Mouse (Mus musculus) forebrain, embryonic 12.5 days (tissue): ENCODE data around the gene Gm10160. TPM values are rescaled to one million over a fixed set of nuclear protein-coding genes. Genes with fewer than 3 reads are reported as not detected.

Source experiments
- ATAC-seq: fragments of 200-750 bp; cut with Nextera tagmentation; 2 replicates; pipeline ENCODE4 v1.8.0; 2017; ENCODE audit warnings: moderate TSS enrichment; ENCODE audit not compliant: low FRiP score
- H3K27ac ChIP-seq: fragments of 300-500 bp; sonication (generic); 2 replicates; pipeline ENCODE4 v1.5.1; 2016; ENCODE audit warnings: mild to moderate bottlenecking
- H3K27me3 ChIP-seq: fragments of 300-500 bp; sonication (generic); 2 replicates; pipeline ENCODE4 v1.6.1; 2016; ENCODE audit warnings: mild to moderate bottlenecking
- H3K36me3 ChIP-seq: fragments of 300-500 bp; sonication (generic); replicated peaks from 2 replicates; pipeline ENCODE4 v1.6.1; 2016; ENCODE audit warnings: mild to moderate bottlenecking
- H3K4me1 ChIP-seq: fragments of 300-500 bp; sonication (generic); 2 replicates; pipeline ENCODE4 v1.6.1; 2016
- H3K4me2 ChIP-seq: fragments of 300-500 bp; sonication (generic); 2 replicates; pipeline ENCODE4 v1.6.1; 2016; ENCODE audit warnings: mild to moderate bottlenecking, moderate library complexity
- H3K4me3 ChIP-seq: fragments of 300-500 bp; sonication (generic); replicated peaks from 2 replicates; pipeline ENCODE4 v1.5.1; 2016; ENCODE audit warnings: mild to moderate bottlenecking
- H3K9ac ChIP-seq: fragments of 300-500 bp; sonication (generic); 2 replicates; pipeline ENCODE4 v1.6.1; 2016; ENCODE audit warnings: mild to moderate bottlenecking
- H3K9me3 ChIP-seq: fragments of 300-500 bp; sonication (generic); 2 replicates; pipeline ENCODE4 v1.6.1; 2016
- WGBS: fragments of 180-500 bp; shearing (Covaris S2); methylation state at CpG from one replicate; pipeline ENCODE4 v1.1.7; 2016; 5-methylcytosine and 5-hydroxymethylcytosine counted together
- polyA plus RNA-seq: library from polyadenylated mRNA; unstranded; fragments of >200 nt; fragmentation: Nextera tagmentation; extraction: Ambion mirVana; gene quantifications from 2 replicates; pipeline ENCODE4 v1.2.1, GENCODE M21; 2016

The Gm10160 gene
- polyA plus RNA-seq, 1 experiment from 2014 or later = not detected

DNA sequence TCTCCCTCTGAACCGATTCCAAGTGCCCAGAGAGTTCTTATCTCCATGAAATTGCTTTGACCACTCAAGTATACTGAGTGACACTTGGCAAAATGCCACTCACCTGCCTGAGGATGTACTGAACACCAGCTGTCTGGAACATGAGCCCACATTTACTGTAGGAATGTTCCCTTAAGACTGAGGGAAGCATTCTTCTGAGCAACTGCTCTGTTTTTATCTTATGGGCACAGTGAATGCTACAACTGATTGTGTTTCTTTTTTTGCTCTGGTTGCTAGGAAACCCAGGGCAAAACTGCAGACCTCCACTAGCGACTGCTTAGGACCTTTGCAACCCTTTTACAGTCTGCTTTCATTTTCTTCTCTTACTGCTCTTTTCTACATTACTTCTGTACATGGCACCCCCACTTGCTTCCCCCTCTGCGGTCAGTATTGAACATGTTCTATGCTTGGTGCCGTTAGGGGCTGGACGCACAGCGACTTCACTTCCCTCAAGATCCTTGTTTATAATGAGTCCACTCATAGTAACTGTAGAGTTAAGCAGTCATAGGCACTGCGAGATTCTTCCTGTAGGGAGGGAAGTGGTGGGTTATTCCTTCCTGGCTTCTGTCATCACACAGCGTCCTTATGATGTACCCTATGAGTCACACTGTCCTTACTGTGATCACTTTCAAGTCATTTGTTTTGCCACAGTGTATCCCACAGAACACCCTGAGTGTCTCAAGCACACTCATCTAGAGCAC, 856 bp downstream of the Gm10160 start:
- H3K9me3 ChIP-seq = no peaks in the 10 kb centered on the region
- 71% methylated on average over 8 of the region's 8 CpGs for WGBS
- H3K4me3 ChIP-seq = no peak overlapping the region
- no peak overlapping the region for H3K9ac ChIP-seq
- H3K27me3 ChIP-seq = peaks cover 29% of the 10 kb centered on the region
- no peak for ATAC-seq
- 0 out of 2 replicates have a peak overlapping the region, but pooled peaks have one; percentile 19 for H3K27ac ChIP-seq
- no peaks in the 10 kb centered on the region for H3K36me3 ChIP-seq
- no peak overlapping the region for H3K4me2 ChIP-seq
- H3K4me1 ChIP-seq = peaks cover 26% of the 10 kb centered on the region

DNA sequence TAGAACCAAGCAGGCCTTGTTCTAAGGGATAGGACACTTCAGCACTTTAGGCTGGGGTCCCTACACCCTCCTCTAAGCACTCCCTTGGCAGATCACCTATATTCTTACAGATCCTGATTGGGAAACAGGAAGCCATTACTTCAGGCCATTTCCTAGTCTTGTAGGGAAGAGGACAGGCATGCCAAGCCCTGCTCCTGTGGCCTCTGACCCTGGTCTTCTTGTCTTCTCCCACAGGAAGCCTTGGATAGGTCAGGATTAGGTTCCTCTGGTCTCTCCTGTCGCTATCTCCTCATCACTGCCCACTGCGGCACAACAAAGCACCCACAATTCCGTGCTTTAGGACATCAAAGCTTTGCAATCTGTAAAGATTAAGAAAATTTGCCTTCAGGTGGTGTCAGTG, 3.9 kb downstream of the Gm10160 start:
- no peak for ATAC-seq
- WGBS = 88% methylated on average over 3 of the region's 3 CpGs
- Histone ChIP-seq H3K9me3 (no peaks in the 10 kb centered on the region), H3K4me1 (peaks cover 12% of the 10 kb centered on the region), H3K27ac (no peak overlapping the region), H3K36me3 (no peaks in the 10 kb centered on the region), H3K4me3 (no peak overlapping the region), H3K4me2 (no peak overlapping the region), H3K27me3 (no peaks in the 10 kb centered on the region; the same call in 1 of the 2 replicates), H3K9ac (no peak overlapping the region)

DNA sequence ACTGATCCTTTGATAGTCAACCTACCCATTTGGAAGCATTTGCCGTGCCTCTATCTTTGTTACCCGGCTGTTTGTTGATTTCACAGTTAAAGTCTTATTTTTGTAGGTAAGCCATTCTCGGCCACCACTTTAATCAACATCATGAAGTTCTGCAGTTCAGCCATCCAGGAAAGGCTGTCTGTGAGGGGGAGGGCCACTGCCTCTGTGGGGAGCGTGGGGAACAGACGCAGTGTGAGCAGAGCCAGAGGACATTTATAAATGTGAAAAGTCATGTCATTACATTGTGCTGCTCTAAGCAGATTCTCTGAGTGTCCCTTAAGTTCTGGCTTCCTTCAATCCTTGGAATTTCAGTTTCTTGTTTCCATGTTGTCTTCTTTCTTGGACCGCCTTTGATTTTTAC, 5.4 kb downstream of the Gm10160 start:
- Histone ChIP-seq H3K4me2 (no peak overlapping the region), H3K27ac (no peak overlapping the region), H3K4me3 (no peak overlapping the region), H3K27me3 (no peaks in the 10 kb centered on the region), H3K9me3 (no peaks in the 10 kb centered on the region), H3K4me1 (peaks cover 15% of the 10 kb centered on the region), H3K9ac (no peak overlapping the region), H3K36me3 (no peaks in the 10 kb centered on the region)
- WGBS = 86% methylated on average over 6 of the region's 6 CpGs
- no peak for ATAC-seq

DNA sequence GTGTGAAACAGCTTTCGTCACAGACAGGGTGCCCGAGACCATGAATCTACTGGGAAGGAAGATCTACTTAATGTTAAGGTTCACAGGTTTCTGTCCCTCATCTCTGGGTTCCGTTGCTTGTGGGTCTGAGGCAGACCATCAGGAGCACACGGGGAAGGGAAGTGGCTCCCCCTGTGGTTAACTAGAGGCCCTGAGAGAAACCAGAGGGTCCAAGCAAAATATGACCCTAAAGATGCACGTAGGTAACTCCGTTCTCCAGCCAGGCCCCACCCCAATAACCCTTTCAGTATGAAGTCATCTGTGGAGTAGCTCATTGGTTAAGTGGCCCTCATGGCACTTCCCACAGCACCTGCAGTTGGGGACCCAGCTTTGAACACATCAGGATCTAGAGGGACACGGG, 6.0 kb downstream of the Gm10160 start:
- no peak overlapping the region for H3K9ac ChIP-seq
- no peaks in the 10 kb centered on the region for H3K9me3 ChIP-seq
- H3K27ac ChIP-seq = no peak overlapping the region
- peaks cover 10% of the 10 kb centered on the region for H3K4me1 ChIP-seq
- no peak overlapping the region for H3K4me3 ChIP-seq
- 92% methylated on average over 7 of the region's 7 CpGs for WGBS
- ATAC-seq = no peak
- H3K27me3 ChIP-seq = no peaks in the 10 kb centered on the region
- no peak overlapping the region for H3K4me2 ChIP-seq
- no peaks in the 10 kb centered on the region for H3K36me3 ChIP-seq

DNA sequence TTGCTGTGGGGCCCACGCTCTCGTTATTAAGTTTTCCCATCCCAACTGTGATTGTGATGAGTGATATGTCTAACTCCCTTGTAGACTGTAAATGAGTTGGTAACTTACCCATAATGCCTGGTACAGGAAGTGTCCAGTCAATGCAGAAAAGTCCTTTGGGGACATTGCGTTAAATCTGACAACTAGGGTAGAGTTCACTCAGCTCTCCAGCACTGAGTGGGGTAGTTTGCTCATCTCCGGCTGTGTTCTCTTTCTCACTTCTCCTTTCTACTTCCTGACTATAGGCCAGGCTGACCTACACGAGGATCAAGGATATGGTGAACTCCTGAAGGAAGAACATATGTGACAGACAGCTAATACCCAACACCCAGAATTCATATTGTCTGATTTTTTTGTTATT, 6.4 kb downstream of the Gm10160 start:
- H3K27me3 ChIP-seq = no peaks in the 10 kb centered on the region
- H3K4me3 ChIP-seq = no peak overlapping the region
- H3K4me2 ChIP-seq = no peak overlapping the region
- H3K27ac ChIP-seq = no peak overlapping the region
- H3K9me3 ChIP-seq = no peaks in the 10 kb centered on the region
- no peak for ATAC-seq
- WGBS = 95% methylated on average over 5 of the region's 5 CpGs
- no peak overlapping the region for H3K9ac ChIP-seq
- H3K4me1 ChIP-seq = peaks cover 6% of the 10 kb centered on the region
- H3K36me3 ChIP-seq = no peaks in the 10 kb centered on the region

DNA sequence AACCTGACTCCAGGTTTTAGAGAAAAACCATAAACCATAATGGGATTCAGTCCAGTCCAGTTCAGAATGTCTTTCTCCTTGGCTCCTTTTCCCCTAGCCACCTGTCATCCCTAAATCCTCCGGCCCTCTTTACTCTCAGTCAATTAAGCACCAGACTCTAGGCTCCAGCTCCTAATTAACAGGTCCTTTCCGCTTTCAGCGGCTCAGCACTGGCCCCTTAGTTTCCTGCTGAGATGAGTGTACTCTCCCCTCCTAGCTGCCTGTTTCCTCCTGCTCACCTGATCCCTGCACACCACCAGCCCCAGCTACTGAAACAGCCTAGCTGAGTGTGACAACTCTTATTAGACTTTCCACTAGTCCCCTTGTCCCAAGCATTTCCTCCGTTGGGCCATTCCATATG, 7.8 kb downstream of the Gm10160 start:
- H3K9ac ChIP-seq = no peak overlapping the region
- H3K4me1 ChIP-seq = peaks cover 6% of the 10 kb centered on the region; the same call in 1 of the 2 replicates
- H3K4me2 ChIP-seq = no peak overlapping the region
- H3K9me3 ChIP-seq = no peaks in the 10 kb centered on the region
- ATAC-seq = peak; percentile 72; the same call in 1 of the 2 replicates
- no peak overlapping the region; the same call in 1 of the 2 replicates for H3K27ac ChIP-seq
- H3K27me3 ChIP-seq = no peaks in the 10 kb centered on the region
- 19% methylated on average over 4 of the region's 4 CpGs for WGBS
- H3K4me3 ChIP-seq = no peak overlapping the region
- no peaks in the 10 kb centered on the region for H3K36me3 ChIP-seq

DNA sequence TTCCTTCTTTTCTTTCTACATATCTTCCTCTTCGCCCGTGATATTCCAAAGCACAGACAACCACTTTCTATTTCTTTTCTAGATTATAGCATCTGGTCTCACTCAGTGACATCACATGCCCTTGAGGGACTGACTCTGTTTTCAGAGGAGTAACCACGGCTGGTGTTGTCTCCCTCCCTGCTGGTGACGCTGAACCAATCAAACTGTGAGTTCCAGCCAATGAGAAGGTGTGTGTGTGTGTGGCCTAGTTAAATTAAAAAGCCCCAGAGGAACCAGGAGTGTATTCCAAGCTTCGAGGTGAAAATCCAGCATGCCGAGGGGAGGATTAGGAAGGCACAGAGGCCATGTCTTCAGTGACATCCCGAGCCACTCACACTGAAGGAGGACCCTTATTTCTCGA, 8.6 kb downstream of the Gm10160 start:
- no peak overlapping the region for H3K4me2 ChIP-seq
- H3K4me1 ChIP-seq = peaks cover 6% of the 10 kb centered on the region; the same call in 1 of the 2 replicates
- H3K36me3 ChIP-seq = no peaks in the 10 kb centered on the region
- H3K4me3 ChIP-seq = no peak overlapping the region
- no peaks in the 10 kb centered on the region for H3K27me3 ChIP-seq
- no peak overlapping the region for H3K27ac ChIP-seq
- H3K9ac ChIP-seq = no peak overlapping the region
- ATAC-seq = no peak
- H3K9me3 ChIP-seq = no peaks in the 10 kb centered on the region
- 40% methylated on average over 8 of the region's 8 CpGs for WGBS

DNA sequence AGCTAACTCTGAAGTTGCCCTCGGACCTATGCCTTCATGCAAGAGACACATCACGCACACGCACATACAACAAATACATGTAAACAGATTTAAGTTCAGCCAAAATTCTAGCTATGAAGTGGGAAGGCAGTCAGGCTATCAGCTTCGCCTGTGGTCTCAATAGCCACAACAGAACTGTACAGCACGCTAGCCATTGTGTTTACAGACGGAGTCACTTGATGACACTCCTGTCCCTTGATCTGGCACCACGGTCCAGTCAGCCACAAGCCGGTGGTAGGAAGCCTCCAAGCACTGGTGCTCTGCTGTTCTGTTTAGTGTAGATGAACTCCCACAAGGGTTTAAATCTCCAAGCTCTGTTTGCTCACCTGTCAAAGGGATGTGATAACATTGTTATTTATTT, 9.6 kb downstream of the Gm10160 start:
- Histone ChIP-seq H3K27me3 (no peaks in the 10 kb centered on the region), H3K4me1 (peaks cover 6% of the 10 kb centered on the region; the same call in 1 of the 2 replicates), H3K4me2 (no peak overlapping the region), H3K9ac (no peak overlapping the region), H3K36me3 (no peaks in the 10 kb centered on the region), H3K9me3 (no peaks in the 10 kb centered on the region), H3K27ac (no peak overlapping the region), H3K4me3 (no peak overlapping the region)
- 89% methylated on average over 8 of the region's 8 CpGs for WGBS
- ATAC-seq = no peak

DNA sequence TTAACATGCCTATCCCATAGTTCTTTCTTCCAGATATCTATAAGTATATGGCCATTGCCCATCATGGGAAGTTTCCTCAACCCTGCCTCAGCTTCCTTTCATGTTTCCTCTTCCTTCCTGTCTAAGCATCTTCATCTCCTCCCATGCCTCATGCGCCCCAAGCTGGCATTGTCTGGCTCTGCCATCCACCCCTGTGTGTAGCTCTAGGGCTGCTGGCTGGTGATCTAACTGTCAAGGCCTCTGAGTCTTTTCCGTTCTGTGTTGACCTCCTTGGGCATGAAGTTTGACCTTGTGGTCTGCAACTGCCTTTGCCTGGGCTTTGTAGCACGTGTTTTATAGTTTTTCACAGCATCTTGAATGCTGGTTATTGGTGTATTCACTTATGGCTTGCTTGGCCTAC, 10.3 kb downstream of the Gm10160 start:
- no peak overlapping the region for H3K27ac ChIP-seq
- 90% methylated on average over 3 of the region's 3 CpGs for WGBS

DNA sequence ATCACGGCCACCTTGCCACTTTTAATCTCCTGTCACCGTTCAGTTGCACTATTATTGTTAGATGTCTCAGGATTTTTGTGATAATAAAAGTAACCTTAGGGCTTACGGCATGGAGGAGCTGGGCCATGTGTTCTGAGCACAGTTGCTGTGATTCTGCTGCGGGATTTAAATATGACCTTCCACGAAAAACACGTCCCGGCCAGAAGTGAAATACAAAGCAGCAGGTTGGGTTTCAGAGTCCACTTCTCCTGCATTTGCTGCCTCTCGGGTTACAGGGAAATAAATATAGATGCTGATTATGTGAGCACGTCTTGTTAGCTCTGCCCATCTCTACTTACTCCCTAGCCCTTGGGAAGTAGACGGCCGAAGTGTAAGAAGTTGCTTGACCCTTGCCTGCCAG, 10.8 kb downstream of the Gm10160 start:
- no peaks in the 10 kb centered on the region for H3K9me3 ChIP-seq
- no peaks in the 10 kb centered on the region for H3K27me3 ChIP-seq
- H3K4me2 ChIP-seq = no peak overlapping the region
- H3K4me1 ChIP-seq = peaks cover 6% of the 10 kb centered on the region; the same call in 1 of the 2 replicates
- no peaks in the 10 kb centered on the region for H3K36me3 ChIP-seq
- H3K4me3 ChIP-seq = no peak overlapping the region
- H3K9ac ChIP-seq = no peak overlapping the region
- no peak overlapping the region for H3K27ac ChIP-seq
- WGBS = 84% methylated on average over 11 of the region's 11 CpGs
- ATAC-seq = no peak

More for the DNA sequence above, 10.3 kb downstream of the Gm10160 start:
- no peaks in the 10 kb centered on the region for H3K27me3 ChIP-seq
- peaks cover 6% of the 10 kb centered on the region; the same call in 1 of the 2 replicates for H3K4me1 ChIP-seq
- no peaks in the 10 kb centered on the region for H3K9me3 ChIP-seq
- ATAC-seq = no peak
- H3K9ac ChIP-seq = no peak overlapping the region
- no peaks in the 10 kb centered on the region for H3K36me3 ChIP-seq
- no peak overlapping the region for H3K4me2 ChIP-seq
- H3K4me3 ChIP-seq = no peak overlapping the region

DNA sequence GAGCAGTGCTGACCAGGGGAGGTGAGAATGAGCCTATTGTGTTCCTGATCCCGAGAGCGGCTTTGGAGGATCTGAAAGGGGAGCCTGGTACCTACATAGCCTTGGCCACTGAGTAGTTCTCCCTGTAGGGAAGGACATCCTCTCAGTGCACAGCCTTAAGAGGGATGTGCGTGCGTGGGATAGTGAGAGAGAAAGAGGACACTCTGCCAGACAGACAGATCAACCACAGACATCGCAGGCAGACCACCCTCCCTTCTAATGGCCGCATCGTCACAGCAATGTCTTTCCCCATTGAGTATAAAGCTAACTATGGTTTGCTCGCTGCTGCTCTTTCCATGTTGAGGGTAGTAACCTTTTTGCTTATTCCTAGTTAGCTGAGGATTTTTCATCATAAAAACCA, 11.7 kb downstream of the Gm10160 start:
- no peak overlapping the region for H3K27ac ChIP-seq
- no peak overlapping the region for H3K4me2 ChIP-seq
- no peaks in the 10 kb centered on the region for H3K27me3 ChIP-seq
- ATAC-seq = no peak
- no peak overlapping the region for H3K4me3 ChIP-seq
- H3K36me3 ChIP-seq = no peaks in the 10 kb centered on the region
- WGBS = 57% methylated on average over 8 of the region's 8 CpGs
- peaks cover 6% of the 10 kb centered on the region; the same call in 1 of the 2 replicates for H3K4me1 ChIP-seq
- H3K9ac ChIP-seq = no peak overlapping the region
- H3K9me3 ChIP-seq = no peaks in the 10 kb centered on the region

DNA sequence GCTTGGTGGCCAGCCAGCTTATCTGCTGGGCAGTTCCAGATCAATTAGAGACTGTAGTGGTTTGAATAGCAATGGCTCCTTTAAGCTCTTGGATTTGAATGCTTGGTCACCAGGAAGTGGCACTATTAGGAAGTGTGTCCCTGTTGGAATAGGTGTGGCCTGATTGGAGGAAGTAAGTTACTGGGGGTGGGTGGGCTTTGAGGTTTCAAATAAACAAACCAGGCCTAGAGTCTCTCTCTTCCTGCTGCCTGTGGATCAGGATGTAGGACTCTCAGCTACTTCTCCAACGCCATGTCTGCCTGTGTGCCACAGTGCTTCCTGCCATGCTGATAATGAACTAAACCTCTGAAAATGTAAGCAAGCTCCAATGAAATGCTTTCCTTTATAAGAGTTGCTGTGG, 12.6 kb downstream of the Gm10160 start:
- 85% methylated on average over 1 of the region's 1 CpGs for WGBS
- Histone ChIP-seq H3K4me1 (peaks cover 6% of the 10 kb centered on the region; the same call in 1 of the 2 replicates), H3K4me3 (no peak overlapping the region), H3K27me3 (no peaks in the 10 kb centered on the region), H3K36me3 (no peaks in the 10 kb centered on the region), H3K9me3 (no peaks in the 10 kb centered on the region), H3K4me2 (no peak overlapping the region), H3K9ac (no peak overlapping the region), H3K27ac (no peak overlapping the region)
- no peak for ATAC-seq

DNA sequence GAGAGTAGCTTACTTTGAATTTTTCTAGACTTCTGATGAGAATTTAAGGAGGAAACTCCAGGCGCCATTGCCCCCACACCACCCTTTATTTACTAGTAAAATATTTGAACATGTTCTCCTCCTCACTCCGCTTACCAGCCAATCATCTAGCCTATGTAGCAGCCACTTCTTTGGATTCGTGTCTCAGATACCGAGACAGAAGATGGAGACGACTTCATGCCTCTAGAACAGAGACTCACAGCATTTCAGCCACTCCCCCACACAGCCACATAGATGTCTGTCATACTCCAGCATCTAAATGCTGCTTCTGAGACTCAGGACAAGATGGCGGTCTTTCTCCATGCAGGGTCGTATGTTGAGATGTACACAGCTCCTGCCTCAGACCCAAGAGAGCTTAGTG, 13.5 kb downstream of the Gm10160 start:
- H3K4me2 ChIP-seq = no peak overlapping the region
- no peaks in the 10 kb centered on the region for H3K27me3 ChIP-seq
- peaks cover 6% of the 10 kb centered on the region; the same call in 1 of the 2 replicates for H3K4me1 ChIP-seq
- no peak overlapping the region for H3K4me3 ChIP-seq
- no peak for ATAC-seq
- no peaks in the 10 kb centered on the region for H3K9me3 ChIP-seq
- H3K27ac ChIP-seq = no peak overlapping the region
- 91% methylated on average over 7 of the region's 7 CpGs for WGBS
- H3K9ac ChIP-seq = no peak overlapping the region
- H3K36me3 ChIP-seq = no peaks in the 10 kb centered on the region
